Mouse (Mus musculus): ENCODE data around the gene Tbc1d5.
A peak's percentile ranks its signal among the peaks of the same experiment; 100 is the strongest.

Gene Tbc1d5

DNA sequence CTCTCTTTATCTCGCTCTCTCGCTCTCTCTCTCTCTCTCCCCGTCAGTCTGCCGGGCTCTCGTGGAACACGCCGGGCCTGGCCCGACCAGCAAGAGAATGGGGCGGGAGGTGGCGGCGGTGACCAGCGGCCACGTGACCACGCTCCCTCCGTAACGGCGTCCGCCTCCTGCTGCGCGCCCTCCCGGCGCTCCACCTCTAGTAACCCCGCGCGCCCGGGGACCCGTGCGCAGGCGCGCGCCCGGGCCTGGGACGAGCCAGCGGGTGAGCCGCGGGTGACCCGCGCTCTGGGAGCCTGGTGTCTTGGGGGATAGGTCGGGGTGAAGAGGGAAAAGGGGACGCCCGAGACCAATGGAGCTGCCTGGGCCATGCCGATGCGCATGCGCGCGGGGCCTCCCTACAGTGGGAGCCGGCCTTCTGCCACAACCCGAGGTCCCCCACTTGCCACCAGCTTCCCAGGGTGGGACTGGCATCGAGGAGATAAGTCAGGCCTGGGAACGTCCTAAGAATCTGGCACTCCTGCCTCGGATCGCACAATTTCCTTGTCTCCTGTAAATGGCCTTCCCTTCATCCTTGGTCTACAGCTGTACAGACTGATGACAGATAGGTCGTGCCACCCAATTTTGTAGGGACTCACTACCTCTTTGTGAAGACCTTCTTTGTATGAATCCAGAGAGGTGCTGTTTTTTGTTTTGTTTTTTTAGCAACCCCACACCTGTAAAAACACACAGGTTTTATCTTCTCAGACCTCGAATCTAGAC, at the start of gene Tbc1d5:
Gene Tbc1d5 (minus strand): TSS at position 158 of the 759 bp plus-strand sequence.
- peak; percentile 78 for DNase-seq (ENCODE audit: low read depth, low spot score)

DNA sequence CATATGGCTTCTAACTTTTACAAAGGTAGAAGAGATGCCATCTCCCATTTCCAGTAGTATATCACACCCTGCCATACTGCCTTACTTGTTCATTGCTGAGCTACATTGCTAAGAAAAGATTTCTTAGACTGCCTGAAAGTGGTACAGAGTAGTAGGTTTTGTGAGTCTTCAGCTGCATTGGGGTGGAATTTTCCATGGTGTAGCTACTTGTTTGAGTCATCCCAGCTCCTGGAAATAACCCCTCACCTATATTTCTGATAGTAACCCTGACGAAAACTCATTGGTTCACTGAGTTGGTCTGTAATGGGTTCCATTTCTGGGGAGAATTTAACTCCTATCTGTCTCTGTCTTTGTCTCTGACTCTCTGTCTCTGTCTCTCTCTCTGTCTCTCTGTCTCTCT, 46.9 kb upstream of the Tbc1d5 start:
- DNase-seq (ENCODE audit: low read depth, low spot score), result no peak

DNA sequence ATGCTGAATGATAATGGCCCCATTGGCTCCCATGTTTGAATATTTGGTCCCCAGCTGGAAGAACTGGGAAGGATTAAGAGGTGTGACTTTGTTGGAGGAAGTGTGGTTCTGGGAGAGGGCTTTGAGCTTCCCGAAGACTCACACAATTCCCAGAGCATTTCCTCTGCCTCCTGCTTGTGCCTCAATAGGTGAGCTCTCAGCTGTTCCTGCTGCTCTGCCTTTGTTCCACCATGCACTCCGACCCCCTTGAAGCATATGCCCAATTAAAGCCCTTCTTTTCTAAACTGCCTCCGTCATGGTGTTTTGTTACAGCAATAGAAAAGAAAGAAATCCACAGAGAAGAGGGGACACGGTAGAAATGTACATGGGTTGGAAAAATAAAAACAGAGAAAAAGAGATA, 44.0 kb upstream of the Tbc1d5 start:
- no peak for DNase-seq (ENCODE audit: low read depth, low spot score)

DNA sequence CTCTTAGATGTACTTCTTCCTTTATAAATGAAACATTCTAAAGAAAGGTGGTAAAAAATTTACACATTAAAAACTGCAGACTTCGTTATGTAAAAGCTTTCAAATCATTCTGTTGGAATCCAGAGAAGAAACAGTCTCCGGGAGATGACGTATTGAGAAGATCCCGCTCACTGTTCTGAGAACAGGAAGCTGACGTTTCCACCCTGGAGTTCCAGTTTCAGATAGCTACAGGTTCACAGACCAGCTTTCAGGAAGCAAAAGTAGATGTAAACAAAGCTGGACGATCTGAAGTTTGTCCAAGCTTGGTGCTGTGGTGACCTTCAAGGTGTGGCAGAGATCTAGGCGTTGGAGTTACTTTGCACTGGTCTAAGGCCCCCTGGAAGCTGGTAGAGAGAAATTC, 41.9 kb upstream of the Tbc1d5 start:
- no peak for DNase-seq (ENCODE audit: low read depth, low spot score)

DNA sequence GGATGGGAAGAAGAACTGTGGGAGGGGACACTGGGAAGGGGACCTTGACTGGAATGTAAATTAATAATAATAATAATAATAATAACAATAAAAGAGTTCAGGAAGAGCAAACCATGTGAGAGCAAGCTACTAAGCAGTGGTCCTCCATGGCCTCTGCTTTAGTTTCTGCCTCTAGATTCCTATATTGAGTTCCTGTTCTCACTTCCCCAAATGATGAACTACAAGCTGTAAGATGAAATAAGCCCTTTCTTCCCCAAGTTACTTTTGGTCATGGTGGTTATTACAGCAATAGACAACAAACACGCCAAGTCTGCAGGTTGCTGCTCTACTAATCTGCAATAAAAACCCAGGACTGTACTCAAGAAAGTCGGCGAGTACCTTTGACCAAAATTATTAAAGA, 40.7 kb upstream of the Tbc1d5 start:
- DNase-seq (ENCODE audit: low read depth, low spot score), result no peak

DNA sequence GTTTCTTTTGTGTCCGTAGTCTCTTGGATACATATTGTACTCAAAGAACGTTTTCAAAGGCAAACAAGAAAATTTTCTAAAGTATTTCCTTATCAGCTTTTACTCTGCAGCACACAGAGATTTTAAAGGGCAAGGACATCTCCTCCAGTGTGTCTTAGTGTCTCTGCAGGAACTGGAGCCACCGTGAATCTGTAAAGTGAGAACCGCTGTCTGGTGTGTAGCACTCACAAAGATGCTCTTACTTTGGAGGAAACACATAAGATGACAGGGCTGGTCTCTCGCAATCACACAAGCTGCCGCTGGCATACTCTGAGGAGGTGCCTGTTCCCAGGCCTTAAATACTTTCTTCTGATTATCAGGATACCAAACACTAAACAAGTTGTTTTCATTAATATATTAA, 37.3 kb upstream of the Tbc1d5 start:
- DNase-seq (ENCODE audit: low read depth, low spot score), result no peak

DNA sequence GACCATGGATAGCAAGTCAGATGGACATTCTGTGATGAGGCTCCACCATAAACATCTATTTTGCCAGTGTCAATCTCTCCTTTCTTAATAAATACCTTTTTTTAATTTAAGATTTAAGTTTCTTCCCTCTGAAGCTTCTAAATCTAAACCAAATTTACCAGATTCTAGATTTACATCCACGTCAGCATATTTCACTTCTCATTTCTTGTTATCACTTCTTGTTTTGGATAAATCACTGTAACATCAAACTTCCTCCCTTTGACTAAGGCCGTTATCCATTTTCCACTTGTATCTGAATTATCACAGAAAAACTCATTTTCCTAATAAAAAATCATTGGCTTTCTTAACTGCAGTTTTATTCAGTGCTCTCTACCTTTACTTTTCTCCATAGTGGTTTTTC, 30.4 kb upstream of the Tbc1d5 start:
- DNase-seq (ENCODE audit: low read depth, low spot score), result no peak

DNA sequence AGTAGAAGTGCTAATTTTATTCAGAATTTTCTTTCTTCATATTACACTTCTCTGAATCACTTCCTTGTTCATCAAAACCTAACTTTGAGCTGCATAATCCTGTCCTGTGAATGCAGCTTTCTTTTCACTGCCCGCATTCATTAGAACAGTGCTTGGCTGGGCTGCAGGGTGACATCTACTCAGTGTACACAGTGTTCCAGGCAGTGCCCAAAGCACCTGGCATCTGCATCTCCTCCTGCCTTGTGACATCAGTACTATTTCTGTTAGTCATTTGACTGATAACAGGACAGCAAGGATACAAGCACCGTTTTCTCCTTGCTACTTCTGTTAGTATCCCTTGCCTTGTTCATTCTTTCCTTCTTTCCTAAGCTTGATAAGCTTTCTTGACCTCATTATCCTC, 25.5 kb upstream of the Tbc1d5 start:
- no peak for DNase-seq (ENCODE audit: low read depth, low spot score)

DNA sequence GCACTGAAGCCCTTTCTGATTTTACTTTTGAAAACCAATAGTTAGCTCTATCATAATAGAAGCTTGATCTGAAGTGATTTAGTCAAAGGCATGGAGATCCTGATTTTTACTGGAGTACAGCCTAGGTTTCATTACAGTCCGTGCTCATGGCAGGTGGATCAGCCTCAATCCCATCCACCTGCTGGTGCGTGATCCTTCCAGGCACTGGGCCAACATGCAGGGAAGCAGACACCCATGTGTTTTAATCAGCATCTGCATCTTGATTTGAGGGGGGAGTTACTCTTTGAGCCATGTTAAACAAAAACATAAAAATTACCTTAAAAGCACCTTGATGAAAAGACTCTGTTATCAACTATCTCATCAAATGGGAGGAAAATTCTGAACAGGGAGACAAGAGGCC, 16.4 kb upstream of the Tbc1d5 start:
- DNase-seq (ENCODE audit: low read depth, low spot score), result no peak

DNA sequence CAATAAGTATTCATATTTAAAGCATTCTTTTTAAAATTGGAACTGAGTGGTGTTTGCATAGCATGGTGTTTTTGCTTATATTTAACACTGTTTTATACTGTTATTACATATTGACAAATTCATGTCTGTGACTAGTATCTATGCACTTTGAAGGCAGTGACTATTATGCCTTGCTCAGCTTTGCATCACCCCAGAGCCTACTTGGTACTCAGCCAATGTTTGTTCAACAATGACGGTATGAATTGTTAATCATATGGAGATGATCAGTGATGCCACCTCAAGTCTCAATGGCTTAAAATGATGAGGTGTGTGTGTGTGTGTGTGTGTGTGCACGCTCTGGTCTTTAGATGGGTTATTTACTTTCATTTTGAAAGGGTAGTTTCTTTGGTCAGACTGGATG, 15.6 kb upstream of the Tbc1d5 start:
- no peak for DNase-seq (ENCODE audit: low read depth, low spot score)

DNA sequence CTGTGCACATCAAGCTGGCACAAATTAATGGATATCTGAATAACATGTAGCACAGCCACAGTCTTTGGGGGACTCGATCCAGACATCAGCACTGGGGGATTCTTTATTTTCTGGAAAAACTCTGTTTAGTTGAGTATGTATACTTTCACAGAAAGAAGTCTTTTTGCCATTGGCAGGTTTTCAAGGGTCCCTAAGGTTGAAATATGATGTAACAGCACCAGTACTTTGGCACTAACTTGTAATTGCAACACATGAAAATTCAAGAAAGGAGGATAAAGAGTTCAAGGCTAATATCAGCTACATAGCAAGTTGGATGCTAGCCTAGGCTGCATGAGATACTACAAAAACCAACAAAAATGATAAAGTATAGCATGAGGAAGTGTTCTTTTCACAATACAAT, 12.2 kb upstream of the Tbc1d5 start:
- no peak for DNase-seq (ENCODE audit: low read depth, low spot score)

DNA sequence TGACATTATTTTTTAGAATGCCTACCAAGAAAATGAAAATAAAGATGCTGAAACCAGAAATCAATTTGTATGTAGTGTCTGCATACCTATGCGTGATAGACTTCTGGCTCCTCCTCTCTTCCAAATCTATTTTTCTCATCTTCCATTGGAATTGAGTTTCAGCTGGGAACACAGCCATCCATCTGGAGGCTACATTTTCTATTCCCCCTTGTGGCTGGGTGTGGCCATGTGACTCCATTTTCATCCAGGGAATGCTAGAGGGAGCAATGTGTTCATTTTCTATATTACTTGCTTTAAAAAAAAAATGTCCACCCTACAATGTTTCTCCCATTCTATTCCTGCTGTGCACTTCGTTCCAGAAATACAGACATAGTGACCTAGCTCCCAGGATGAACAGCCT, 3.6 kb upstream of the Tbc1d5 start:
- DNase-seq (ENCODE audit: low read depth, low spot score), result no peak

DNA sequence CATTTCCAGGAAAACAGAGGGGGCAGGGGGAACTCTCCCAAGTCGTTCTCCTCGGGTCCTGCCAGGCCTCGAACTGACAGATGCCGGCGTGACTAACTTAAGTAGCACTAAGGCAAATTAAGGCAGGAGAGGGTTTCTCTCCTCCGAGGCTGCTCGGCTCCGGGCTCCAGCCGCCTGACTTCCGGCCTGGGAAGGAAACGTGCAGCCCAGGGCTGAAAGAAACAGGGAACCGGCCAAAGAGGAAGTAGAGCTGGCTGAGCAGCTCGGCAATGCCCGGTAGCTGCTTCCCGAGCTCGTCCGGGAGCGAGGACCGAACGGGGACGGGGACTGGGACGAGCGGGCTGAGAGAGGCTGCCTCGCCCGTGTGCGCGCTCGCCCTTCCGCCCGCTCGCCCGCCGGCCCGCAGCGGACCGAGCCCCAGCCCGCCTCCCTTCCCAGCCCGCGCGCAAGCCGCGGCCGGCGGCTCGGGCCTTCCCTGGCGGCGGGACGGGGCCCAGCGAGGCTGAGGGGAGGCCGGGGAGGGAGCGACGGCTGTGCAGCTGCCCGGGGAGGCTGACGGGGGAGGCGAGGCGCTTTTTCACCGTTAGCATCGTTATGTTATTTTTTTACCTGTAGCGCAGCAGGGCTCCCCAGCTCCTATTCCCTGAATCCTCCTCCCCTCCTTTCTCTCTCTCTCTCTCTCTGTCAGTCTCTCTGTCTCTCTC, 509 bp downstream of the Tbc1d5 start:
- peak; percentile 63 for DNase-seq (ENCODE audit: low read depth, low spot score)

DNA sequence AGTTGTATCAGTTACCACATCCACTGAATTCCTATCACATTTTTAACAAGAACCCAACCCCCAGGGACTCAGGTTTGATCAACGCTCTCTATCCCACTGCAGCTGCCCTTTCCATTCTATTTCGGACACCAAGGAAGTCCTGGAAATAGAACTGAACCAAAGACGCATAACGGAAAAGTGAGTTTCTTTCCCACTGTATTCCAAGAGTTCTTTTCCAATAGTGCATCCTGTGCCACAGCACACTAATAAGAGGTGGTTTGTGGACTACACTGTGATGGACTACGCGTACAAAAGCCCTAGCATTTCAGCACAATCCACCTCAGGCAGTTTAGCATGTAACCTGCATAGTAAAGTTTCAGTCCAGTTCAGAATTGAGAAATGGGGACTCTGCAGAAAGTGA, 1.2 kb downstream of the Tbc1d5 start:
- DNase-seq (ENCODE audit: low read depth, low spot score), result peak; percentile 7

DNA sequence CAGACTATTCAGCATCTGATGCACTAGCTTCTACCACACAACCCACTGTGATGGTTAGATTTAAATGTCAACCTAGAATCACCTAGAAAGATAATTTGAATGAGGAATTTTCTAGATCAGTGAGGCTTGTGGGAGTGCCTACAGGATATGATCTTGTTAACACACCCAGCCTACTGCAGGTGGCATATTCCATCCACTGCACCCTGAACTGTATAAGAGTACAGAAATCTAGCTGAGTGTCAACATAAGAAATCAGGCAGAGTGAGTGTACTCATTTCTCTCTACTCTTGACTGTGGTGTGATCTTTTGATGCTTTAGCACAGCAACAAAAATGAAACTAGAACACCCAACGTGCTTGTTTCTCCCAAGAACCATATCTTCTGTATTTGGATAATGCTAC, 6.8 kb downstream of the Tbc1d5 start:
- DNase-seq (ENCODE audit: low read depth, low spot score), result no peak

DNA sequence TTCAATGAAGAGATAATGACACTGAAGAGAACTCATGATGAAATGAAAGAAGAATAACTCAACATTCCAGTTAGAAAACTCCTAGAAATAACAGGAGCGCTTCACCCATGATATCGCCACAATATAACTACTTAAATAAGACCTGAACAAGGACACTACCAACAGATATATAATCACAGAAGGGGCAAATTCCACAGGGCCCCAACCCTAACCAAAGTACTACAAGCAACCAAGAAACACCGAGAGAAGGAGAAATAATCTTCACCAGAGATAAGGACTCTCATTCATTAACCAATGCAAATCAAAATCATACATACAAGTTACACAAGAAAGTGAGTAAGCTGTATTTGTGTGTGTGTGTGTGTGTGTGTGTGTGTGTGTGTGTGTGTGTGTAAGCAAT, 7.6 kb downstream of the Tbc1d5 start:
- DNase-seq (ENCODE audit: low read depth, low spot score), result no peak

DNA sequence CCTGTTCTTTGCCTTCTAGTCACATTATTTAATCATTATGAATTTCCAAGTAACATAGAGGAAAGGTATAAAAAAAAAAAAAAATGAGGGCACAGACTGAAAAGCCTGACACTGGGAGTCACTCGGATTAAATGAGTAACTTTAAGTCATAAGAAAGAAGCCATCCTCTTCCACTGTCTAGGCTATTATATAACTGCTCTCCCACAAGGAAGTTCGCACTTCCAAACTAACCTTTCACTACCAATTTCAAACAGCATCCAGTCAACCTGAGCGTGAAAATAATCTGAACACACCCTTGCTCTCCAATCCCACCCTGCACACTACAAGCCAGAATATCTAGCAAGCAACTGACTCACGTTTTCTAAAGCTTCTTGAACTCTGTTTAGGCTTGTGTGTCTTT, 9.2 kb downstream of the Tbc1d5 start:
- no peak for DNase-seq (ENCODE audit: low read depth, low spot score)

DNA sequence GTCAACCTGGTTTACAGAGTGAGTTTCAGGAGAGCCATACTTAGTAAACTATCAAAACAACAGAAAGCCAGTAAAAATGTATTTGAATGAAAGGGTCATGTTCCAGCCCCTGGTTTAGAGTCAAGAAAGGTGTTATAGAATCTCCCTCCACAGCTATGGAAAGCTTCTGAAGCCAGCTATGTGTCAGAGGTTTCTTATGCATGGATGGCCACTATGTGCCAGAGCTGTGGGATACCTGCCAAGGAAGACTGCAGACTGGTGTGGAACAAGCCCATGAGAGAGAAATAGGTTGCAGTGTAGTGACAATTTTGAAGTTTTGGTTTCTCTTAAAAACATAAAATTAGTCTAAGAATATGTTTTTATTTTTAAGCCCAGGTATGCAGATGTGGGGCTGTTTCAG, 16.8 kb downstream of the Tbc1d5 start:
- DNase-seq (ENCODE audit: low read depth, low spot score), result no peak

DNA sequence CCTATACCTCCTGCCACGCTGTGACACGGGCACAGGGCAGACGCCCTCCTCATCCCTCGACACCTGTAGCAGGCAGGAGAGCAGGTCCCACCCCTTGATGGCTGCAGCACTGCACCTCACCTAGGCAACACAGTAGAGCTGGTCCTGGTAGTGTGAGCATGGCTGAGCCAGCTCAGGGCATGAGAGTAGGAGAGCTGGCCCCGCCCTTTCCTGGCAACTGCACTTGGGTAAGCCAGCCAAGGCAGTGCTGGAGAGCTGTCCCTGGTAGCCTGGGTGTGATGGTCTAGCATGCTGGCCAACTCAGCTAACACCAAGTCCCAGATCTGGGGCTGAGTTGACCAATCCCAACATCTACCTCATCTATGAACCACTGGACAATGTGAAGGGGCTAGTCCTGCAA, 19.9 kb downstream of the Tbc1d5 start:
- no peak for DNase-seq (ENCODE audit: low read depth, low spot score)

DNA sequence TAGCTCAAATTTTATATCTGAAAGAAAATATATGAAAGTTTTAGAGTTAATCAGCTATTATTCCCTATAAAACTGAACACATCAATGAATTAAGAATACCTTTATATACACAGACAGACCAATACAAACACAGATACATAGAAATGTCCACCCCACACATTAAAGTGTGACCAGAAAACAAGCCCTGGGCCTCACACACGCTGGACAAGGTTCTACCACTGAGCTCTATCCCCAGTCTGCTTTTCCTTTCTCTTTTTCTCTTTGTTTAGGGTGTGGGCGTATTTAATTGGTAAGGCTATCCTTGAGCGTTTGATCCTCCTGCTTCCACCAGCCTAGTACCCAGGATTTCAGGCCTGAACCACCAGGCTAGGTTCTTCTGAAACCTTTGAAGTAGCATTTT, 28.2 kb downstream of the Tbc1d5 start:
- DNase-seq (ENCODE audit: low read depth, low spot score), result no peak

DNA sequence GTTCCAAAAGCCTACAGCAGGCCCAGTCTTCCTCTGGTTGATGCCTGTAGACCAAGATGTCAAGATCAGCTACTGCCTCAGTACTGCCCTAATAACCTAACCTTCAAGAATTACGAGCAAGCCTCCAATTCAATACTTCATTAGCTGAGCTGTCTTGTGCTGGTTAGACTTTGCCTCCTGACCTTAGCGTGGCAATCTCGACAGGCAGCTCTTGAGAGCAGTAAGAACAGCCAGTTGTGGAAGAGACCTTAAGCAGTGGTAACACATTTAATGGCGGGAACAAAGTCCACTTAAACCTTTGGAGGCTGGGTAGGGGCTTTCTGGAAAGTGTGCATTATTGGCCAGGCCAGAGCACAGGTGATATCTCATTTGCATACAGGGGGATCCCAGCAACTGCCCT, 34.2 kb downstream of the Tbc1d5 start:
- no peak for DNase-seq (ENCODE audit: low read depth, low spot score)

DNA sequence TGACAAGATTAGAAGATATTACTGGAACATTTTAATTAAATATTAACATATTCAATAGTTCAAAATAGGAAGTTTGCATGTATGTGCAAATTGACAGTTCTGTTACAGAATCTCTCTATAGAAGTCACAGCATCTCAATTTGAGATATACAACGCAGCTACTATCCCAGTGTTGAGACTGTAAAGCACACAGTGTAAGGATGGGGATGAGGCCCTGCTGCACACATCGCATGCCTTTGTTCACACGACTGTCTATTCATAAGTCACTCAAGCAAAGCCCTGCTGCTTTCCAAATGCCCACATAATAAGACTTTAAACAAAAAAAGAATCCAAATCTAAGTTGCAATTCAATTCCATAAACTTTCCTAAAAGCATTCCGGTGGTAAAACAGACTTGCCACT, 37.1 kb downstream of the Tbc1d5 start:
- no peak for DNase-seq (ENCODE audit: low read depth, low spot score)

DNA sequence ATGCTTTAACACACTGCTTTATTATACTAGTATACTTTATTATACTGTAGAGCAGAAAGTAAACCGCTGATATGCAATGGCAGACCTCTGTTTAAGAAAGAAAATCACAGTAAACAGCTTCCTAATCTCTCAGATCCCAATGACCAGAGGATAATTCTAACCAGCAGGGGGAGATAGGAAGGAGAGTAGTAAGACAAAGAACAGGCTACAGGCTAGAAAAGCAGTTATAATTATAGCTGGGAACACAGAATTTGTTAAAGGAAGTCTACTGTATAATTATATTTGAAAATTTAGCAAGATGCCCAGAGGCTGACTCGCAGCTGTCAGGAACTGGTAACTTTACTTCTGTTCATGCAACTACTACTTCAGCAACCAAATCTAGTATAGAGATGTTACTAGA, 68.0 kb downstream of the Tbc1d5 start:
- DNase-seq (ENCODE audit: low read depth, low spot score), result peak; percentile 16

DNA sequence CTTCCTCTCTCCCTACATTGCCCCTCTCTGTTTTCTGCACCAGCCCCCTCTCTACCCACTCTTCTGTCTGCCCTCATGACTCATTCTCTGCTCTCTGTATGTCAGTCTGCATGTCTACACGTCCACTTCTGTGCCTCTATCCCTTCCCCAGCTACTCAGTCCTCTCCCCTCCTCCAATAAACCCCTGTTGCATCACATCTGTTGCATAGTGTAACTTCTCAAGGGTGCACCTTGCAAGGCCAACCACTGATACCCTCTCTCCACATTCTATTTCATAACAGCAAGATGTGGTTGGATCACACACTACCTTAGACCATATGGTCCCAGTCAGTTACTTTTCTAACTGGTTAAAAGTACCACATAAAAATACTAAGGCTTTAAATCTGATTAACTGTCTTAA, 74.9 kb downstream of the Tbc1d5 start:
- no peak for DNase-seq (ENCODE audit: low read depth, low spot score)

All from forelimb bud, embryonic 11.5 days (tissue).